Mouse (Mus musculus) erythroblast, adult 5-6 weeks (primary cell): ENCODE measurements around the gene Parl. TPM values are rescaled to one million over a fixed set of nuclear protein-coding genes. Genes with fewer than 3 reads are reported as not detected.

Experiments used
- ATAC-seq: replicated peaks from 2 replicates; pipeline ENCODE4 v1.8.0; 2016; ENCODE audit warnings: moderate number of reproducible peaks, mild to moderate bottlenecking, moderate TSS enrichment, inconsistent platforms; ENCODE audit not compliant: poor library complexity, low FRiP score, severe bottlenecking
- total RNA-seq, 2 experiments: library from RNA; stranded (forward) in 1 of 2; stranded (reverse) in 1 of 2; fragments of 150-400 nt in 1 of 2; fragments of 200-764, 138-1000 nt in 1 of 2; gene quantifications; 2 replicates each; pipeline versions ENCODE4 v1.2.3 to v1.2.4; 2015 to 2017; ENCODE audit warnings: low replicate concordance in 2 of 2

Parl gene
- total RNA-seq, 2 experiments from 2014 or later: 7.1 to 47.3 TPM

- ATAC-seq: no peak
These were observed 61.4 kb downstream of the Parl start, which contains the start of gene Map6d1 for GRCm38 (mm10) chr16:20240468-20241414. Gene Map6d1 (minus strand): TSS chr16:20241358.

GRCm38 (mm10) chr16:20238646-20239045 is 63.5 kb downstream of the Parl start:
- ATAC-seq: no peak

GRCm38 (mm10) chr16:20237426-20237825 is 64.8 kb downstream of the Parl start:
- ATAC-seq: no peak

- no peak for ATAC-seq
These were observed 67.8 kb downstream of the Parl start for GRCm38 (mm10) chr16:20234406-20234805.

Other genes with a start within 250 kb of the Parl start
- gene Klhl24, start 204.8 kb downstream of the Parl start, total RNA-seq (2015; ENCODE audit: low replicate concordance): 52.1 and 62.5 TPM in 2 replicates
- gene Klhl24, start 204.8 kb downstream of the Parl start, total RNA-seq (2017; ENCODE audit: low replicate concordance): 39.6 and 44.5 TPM in 2 replicates
- 4.4 and 16.5 TPM in 2 replicates for gene Yeats2, start 161.3 kb downstream of the Parl start, total RNA-seq (2015; ENCODE audit: low replicate concordance)
- gene Yeats2, start 161.3 kb downstream of the Parl start, total RNA-seq (2017; ENCODE audit: low replicate concordance): 5.9 and 12.8 TPM in 2 replicates
- gene Map6d1, start 61.0 kb downstream of the Parl start, total RNA-seq (2015; ENCODE audit: low replicate concordance): not detected in 2 replicates
- gene Map6d1, start 61.0 kb downstream of the Parl start, total RNA-seq (2017; ENCODE audit: low replicate concordance): not detected in 2 replicates
- 1.3 TPM in 1 of 2 replicates, not detected in the other for gene Cyp2ab1, start 23.0 kb upstream of the Parl start, total RNA-seq (2015; ENCODE audit: low replicate concordance)
- 0.77 and 1.5 TPM in 2 replicates for gene Cyp2ab1, start 23.0 kb upstream of the Parl start, total RNA-seq (2017; ENCODE audit: low replicate concordance)
- 26.8 and 30.0 TPM in 2 replicates for gene Abcc5, start 124.0 kb upstream of the Parl start, total RNA-seq (2015; ENCODE audit: low replicate concordance)
- gene Abcc5, start 124.0 kb upstream of the Parl start, total RNA-seq (2017; ENCODE audit: low replicate concordance): 32.8 and 56.3 TPM in 2 replicates
- 7.7 and 10.4 TPM in 2 replicates for gene Eif2b5, start 196.4 kb upstream of the Parl start, total RNA-seq (2015; ENCODE audit: low replicate concordance)
- gene Eif2b5, start 196.4 kb upstream of the Parl start, total RNA-seq (2017; ENCODE audit: low replicate concordance): 9.1 and 14.1 TPM in 2 replicates
- gene Dvl3, start 214.6 kb upstream of the Parl start, total RNA-seq (2015; ENCODE audit: low replicate concordance): 3.8 and 10.0 TPM in 2 replicates
- gene Dvl3, start 214.6 kb upstream of the Parl start, total RNA-seq (2017; ENCODE audit: low replicate concordance): 1.1 and 1.7 TPM in 2 replicates
- gene Ap2m1, start 233.1 kb upstream of the Parl start, total RNA-seq (2015; ENCODE audit: low replicate concordance): 124 and 125 TPM in 2 replicates
- 81.1 and 126 TPM in 2 replicates for gene Ap2m1, start 233.1 kb upstream of the Parl start, total RNA-seq (2017; ENCODE audit: low replicate concordance)
- gene Abcf3, start 246.2 kb upstream of the Parl start, total RNA-seq (2015; ENCODE audit: low replicate concordance): 8.2 and 11.0 TPM in 2 replicates
- gene Abcf3, start 246.2 kb upstream of the Parl start, total RNA-seq (2017; ENCODE audit: low replicate concordance): 8.9 and 24.7 TPM in 2 replicates